Mouse (Mus musculus) heart, postnatal 0 days (tissue): ENCODE measurements around the gene Grin2a. TPM values are rescaled to one million over a fixed set of nuclear protein-coding genes. Genes with fewer than 3 reads are reported as not detected.
A peak's percentile ranks its signal among the peaks of the same experiment; 100 is the strongest.

Experiments used
- ATAC-seq: fragments of 200-750 bp; cut with Nextera tagmentation; 2 replicates; pipeline ENCODE4 v1.8.0; 2017; ENCODE audit warnings: low read depth, moderate number of reproducible peaks, moderate library complexity; ENCODE audit not compliant: insufficient read depth
- DNase-seq: peaks from one replicate; pipeline ENCODE4 v3.0.0-alpha.2; 2016; ENCODE audit warnings: low spot score
- H3K27ac ChIP-seq: fragments of 300-500 bp; sonication (generic); 2 replicates; pipeline ENCODE4 v1.5.1; 2014; ENCODE audit warnings: low read depth, mild to moderate bottlenecking
- H3K27me3 ChIP-seq: fragments of 300-500 bp; sonication (generic); 2 replicates; pipeline ENCODE4 v1.6.1; 2014; ENCODE audit warnings: low read length, mixed read lengths; ENCODE audit not compliant: control insufficient read depth, insufficient read depth
- H3K36me3 ChIP-seq: fragments of 300-500 bp; sonication (generic); replicated peaks from 2 replicates; pipeline ENCODE4 v1.6.1; 2014; ENCODE audit warnings: low read length, mixed read lengths; ENCODE audit not compliant: control insufficient read depth, insufficient read depth
- H3K4me1 ChIP-seq: fragments of 300-500 bp; sonication (generic); 2 replicates; pipeline ENCODE4 v1.6.1; 2014; ENCODE audit warnings: antibody characterized with exemption; ENCODE audit not compliant: control insufficient read depth, insufficient read depth
- H3K4me2 ChIP-seq: fragments of 300-500 bp; sonication (generic); 2 replicates; pipeline ENCODE4 v1.6.1; 2014; ENCODE audit warnings: low read depth, mild to moderate bottlenecking, low read length, moderate library complexity
- H3K4me3 ChIP-seq: fragments of 300-500 bp; sonication (generic); 2 replicates; pipeline ENCODE4 v1.5.1; 2014; ENCODE audit warnings: low read depth, low read length
- H3K9ac ChIP-seq: fragments of 300-500 bp; sonication (generic); replicated peaks from 2 replicates; pipeline ENCODE4 v1.6.1; 2014; ENCODE audit warnings: low read depth, low read length, mixed read lengths
- H3K9me3 ChIP-seq: fragments of 300-500 bp; sonication (generic); replicated peaks from 2 replicates; pipeline ENCODE4 v1.6.1; 2016; ENCODE audit warnings: low read length; ENCODE audit not compliant: control insufficient read depth
- CTCF ChIP-seq: IDR thresholded peaks from 2 replicates; pipeline ENCODE4 v1.5.1; 2016; ENCODE audit warnings: antibody characterized with exemption, control low read depth, low read depth
- EP300 ChIP-seq: IDR thresholded peaks from 2 replicates; pipeline ENCODE4 v1.6.1; 2016; ENCODE audit warnings: antibody characterized with exemption, low read depth
- WGBS: fragments of 180-500 bp; shearing (Covaris S2); extraction: QIAGEN DNeasy Blood & Tissue Kit; methylation state at CpG from one replicate; pipeline ENCODE4 v1.1.7; 2014; 5-methylcytosine and 5-hydroxymethylcytosine counted together
- polyA plus RNA-seq: library from polyadenylated mRNA; unstranded; fragments of >200 nt; fragmentation: Nextera tagmentation; extraction: Ambion mirVana; gene quantifications from 2 replicates; pipeline ENCODE4 v1.2.1, GENCODE M21; 2015
- total RNA-seq: library from RNA; depleted of rRNA; stranded (reverse); fragments of >200 nt; gene quantifications from 2 replicates; pipeline ENCODE4 v1.2.3, GENCODE M21; 2014; ENCODE audit warnings: low replicate concordance

Grin2a gene
- total and polyA plus RNA-seq, 2 experiments from 2014 or later = 0.15 to 0.38 TPM

GRCm38 (mm10) chr16:9997931-9998330 lies 2.6 kb upstream of the Grin2a start:
- Histone ChIP-seq H3K9ac (no peak overlapping the region), H3K27me3 (peaks cover 40% of the 10 kb centered on the region), H3K36me3 (no peaks in the 10 kb centered on the region), H3K4me1 (no peaks in the 10 kb centered on the region), H3K4me3 (no peak overlapping the region), H3K27ac (no peak overlapping the region), H3K4me2 (no peak overlapping the region), H3K9me3 (no peaks in the 10 kb centered on the region)
- TF ChIP-seq CTCF = no peak
- no peak for TF ChIP-seq EP300
- DNase-seq (no peak), ATAC-seq (no peak)

- no peak overlapping the region for H3K4me3 ChIP-seq
- no peak for ATAC-seq
Measured at GRCm38 (mm10) chr16:9995814-9996210, 452 bp upstream of the Grin2a start.

DNA sequence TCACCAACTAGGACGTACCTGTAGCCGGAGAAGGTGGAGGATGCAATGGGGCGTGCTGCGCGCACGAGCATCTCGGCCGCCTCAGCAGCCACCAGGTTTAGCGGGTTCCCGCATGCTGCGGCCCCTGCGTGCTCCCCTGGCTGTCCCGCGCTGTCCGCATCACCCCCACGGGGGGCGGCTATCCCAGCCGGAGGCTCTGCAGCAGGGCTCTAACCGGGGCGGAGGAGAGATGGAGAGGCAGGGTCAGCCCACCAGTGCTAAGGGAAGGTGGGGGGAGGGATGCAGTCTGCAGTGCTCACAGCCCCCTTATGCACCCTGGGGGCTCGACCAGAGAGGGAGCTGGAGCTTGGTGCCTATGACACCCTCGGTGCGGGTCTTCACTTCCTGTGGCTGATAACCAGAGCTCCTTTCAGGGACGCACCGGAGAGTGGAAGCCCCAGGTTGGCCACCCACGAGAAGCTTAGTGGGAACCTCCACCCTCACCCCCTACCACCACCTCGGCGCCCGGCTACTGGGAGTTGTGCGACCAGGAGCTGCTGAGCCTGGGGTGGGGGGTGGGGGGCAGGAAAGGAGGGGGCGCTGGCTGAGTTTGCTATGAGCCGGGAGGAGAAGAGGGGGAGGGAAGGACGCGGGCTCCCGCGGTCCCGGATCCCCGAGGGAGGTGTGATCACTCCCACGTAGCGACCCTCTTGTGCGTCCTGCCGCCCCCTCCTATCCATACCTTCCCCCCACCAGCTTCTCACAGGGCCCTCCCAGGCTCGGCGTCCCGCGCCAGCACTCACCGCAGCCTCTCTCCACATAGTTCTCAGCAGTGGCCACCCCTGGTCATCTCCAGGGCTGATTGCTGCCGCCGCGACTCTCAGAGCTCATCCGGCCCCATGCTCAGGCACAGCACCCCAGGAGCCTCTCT lies 1.1 kb downstream of the Grin2a start:
- WGBS = under 1% methylated on average over 43 of the region's 51 CpGs
- H3K27me3 ChIP-seq = peaks cover 60% of the 10 kb centered on the region
- TF ChIP-seq CTCF = no peak
- no peak for TF ChIP-seq EP300
- no peak overlapping the region for H3K27ac ChIP-seq
- peak overlapping the region; percentile 47 for H3K4me2 ChIP-seq
- H3K36me3 ChIP-seq = no peaks in the 10 kb centered on the region
- no peak for ATAC-seq
- no peaks in the 10 kb centered on the region for H3K4me1 ChIP-seq
- H3K4me3 ChIP-seq = peak overlapping the region; percentile 21
- H3K9ac ChIP-seq = no peak overlapping the region
- DNase-seq = no peak
- no peaks in the 10 kb centered on the region for H3K9me3 ChIP-seq

More at GRCm38 (mm10) chr16:9995814-9996210, 452 bp upstream of the Grin2a start:
- no peak overlapping the region for H3K4me2 ChIP-seq
- H3K9ac ChIP-seq = no peak overlapping the region
- DNase-seq = no peak
- H3K27me3 ChIP-seq = peaks cover 60% of the 10 kb centered on the region
- no peaks in the 10 kb centered on the region for H3K9me3 ChIP-seq
- WGBS = 24% methylated on average over 13 of the region's 13 CpGs
- H3K36me3 ChIP-seq = no peaks in the 10 kb centered on the region
- no peak overlapping the region for H3K27ac ChIP-seq
- no peak for TF ChIP-seq CTCF
- TF ChIP-seq EP300 = no peak
- H3K4me1 ChIP-seq = no peaks in the 10 kb centered on the region

- Histone ChIP-seq H3K4me3 (peak overlapping the region; percentile 21), H3K9me3 (no peaks in the 10 kb centered on the region), H3K4me2 (peak overlapping the region; percentile 47), H3K36me3 (no peaks in the 10 kb centered on the region), H3K27me3 (peaks cover 60% of the 10 kb centered on the region), H3K9ac (no peak overlapping the region), H3K27ac (no peak overlapping the region), H3K4me1 (no peaks in the 10 kb centered on the region)
- 2% methylated on average over 39 of the region's 39 CpGs for WGBS
- DNase-seq (peak; percentile 18), ATAC-seq (0 out of 2 replicates have a peak, but pooled peaks have one; percentile 20)
- TF ChIP-seq EP300 (no peak), CTCF (peak; percentile 64)
Measured at GRCm38 (mm10) chr16:9993255-9994040, 1.9 kb downstream of the Grin2a start.

- ATAC-seq (no peak), DNase-seq (no peak)
- Histone ChIP-seq H3K4me3 (no peak overlapping the region), H3K27me3 (peaks cover 60% of the 10 kb centered on the region), H3K4me1 (no peaks in the 10 kb centered on the region), H3K9ac (no peak overlapping the region), H3K27ac (no peak overlapping the region), H3K4me2 (peak overlapping the region; percentile 47; the same call in 1 of the 2 replicates), H3K36me3 (no peaks in the 10 kb centered on the region), H3K9me3 (no peaks in the 10 kb centered on the region)
- no peak for TF ChIP-seq EP300
- no peak for TF ChIP-seq CTCF
- 1% methylated on average over 17 of the region's 17 CpGs for WGBS
Measured at GRCm38 (mm10) chr16:9992773-9993221, 2.6 kb downstream of the Grin2a start.
